Mouse (Mus musculus) T-helper 17 cell (primary cell): Measurements from ENCODE around the gene Tssc4.

Experiments
- in situ Hi-C, 2 experiments: fragments of 300-600 bp; cut with MboI, MseI; formaldehyde crosslinking; loops; 1 replicate in 1 of 2; 2 replicates in 1 of 2; pipeline ENCODE4 v1.15.1; 2025; ENCODE audit warnings: high pct_unique_total_duplicates in 2 of 2

Tssc4 gene

DNA sequence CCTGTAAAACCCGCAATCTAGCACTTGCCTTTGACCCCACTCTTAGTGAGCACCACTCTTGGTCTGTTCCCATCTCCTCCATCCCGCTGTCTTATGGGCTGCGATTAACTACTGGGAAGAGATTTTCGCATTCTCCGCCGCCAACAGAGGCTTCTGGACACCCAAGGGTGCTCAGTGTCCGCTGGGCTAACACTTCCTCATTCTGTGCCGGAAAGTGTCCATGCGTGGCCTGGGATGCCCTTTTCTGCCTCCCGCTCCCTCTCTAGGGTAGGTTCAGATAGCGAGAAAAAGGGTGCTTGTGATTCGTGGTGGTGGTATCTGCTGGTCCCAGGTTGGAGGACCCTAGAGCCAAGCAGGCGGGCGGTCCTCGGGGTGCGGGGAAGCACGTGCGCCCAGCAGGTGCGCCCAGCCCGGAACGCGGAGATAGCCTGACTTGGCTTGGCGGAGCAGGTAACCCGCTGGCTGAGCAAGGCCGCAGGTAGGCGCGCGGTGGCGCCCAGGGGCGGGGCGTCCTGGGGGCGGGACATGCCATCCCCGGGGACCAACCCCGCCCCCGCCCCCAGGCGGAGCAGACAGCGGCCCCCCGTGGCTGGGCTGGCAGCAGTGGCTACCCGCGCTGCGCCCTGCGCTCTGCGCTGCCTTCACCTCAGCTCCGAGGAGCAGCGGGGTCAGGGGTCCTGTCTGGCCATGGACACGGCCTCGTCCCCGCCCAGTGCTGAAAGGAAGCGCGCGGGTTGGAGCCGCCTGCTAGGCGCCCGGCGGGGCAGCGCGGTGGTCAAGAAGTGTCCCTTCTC, 37.8 kb downstream of the Tssc4 start:
- in situ Hi-C loops = no loop called here

- in situ Hi-C loops = no loop called here
These were observed 39.2 kb downstream of the Tssc4 start for GRCm38 (mm10) chr7:143108200-143108599.

DNA sequence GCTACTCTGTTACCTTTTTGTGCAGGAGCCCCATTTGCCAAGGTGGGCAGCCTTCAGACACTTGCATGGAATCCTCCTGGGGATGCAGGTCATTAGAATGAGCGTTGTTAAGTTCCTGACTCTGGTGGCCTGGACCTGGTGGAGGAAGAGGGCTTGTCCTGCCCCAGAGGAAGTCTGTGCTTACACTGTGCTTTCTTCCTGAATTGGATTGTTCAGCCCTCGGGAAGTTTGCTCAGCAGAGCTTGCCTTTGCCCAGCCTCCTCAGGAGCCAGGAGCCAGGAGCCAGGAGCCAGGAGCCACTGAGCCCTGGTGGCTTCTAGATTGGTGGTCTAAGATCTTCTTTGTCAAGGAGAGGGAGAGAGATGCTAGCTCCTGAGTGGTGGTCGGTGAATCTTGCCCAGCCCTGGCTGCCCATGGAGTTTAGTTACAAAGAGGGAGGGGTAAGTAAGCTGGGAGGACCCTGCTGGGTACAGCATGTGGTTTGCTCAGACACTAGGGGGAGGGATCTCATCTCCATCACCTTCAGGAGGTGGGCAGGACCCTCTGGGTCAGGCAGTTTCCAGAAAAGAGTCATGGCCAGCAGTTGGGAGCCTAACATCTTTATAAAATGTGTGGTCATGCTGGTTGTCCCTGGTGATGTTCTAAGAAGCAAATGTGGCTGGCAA, 40.1 kb downstream of the Tssc4 start:
- in situ Hi-C loops = no loop called here

DNA sequence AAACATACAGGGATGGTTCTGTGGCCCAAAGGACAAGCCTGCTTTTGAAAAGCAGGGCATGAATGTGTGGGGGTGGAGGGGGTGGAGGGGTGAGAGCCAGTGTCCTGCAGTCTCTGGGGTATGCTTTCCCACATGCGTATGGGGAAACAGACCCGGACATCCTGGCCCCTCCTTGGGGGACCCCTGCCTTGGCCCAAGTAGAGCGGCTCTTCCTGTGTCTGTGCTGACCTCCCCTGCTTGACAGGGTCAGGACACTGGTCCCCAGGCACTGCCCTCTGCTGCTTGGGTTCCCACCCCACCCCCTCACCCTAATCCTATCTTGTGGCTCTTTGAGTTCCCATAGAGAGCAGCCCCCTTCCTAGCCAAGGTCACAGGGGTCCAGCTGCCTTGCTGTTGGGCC, 40.6 kb downstream of the Tssc4 start:
- in situ Hi-C loops = no loop called here

- in situ Hi-C loops = no loop called here
These were observed 41.8 kb downstream of the Tssc4 start for GRCm38 (mm10) chr7:143110803-143111202.

- in situ Hi-C loops = no loop called here
These were observed 42.7 kb downstream of the Tssc4 start for GRCm38 (mm10) chr7:143111719-143112118.

- in situ Hi-C loops = no loop called here
These were observed 43.3 kb downstream of the Tssc4 start for GRCm38 (mm10) chr7:143112395-143112794.

- in situ Hi-C loops = no loop called here
These were observed 45.7 kb downstream of the Tssc4 start for GRCm38 (mm10) chr7:143114773-143115172.

- in situ Hi-C loops = no loop called here
These were observed 47.5 kb downstream of the Tssc4 start for GRCm38 (mm10) chr7:143116521-143116920.

GRCm38 (mm10) chr7:143119407-143119806, 50.4 kb downstream of the Tssc4 start:
- in situ Hi-C loops = no loop called here

- in situ Hi-C loops = loop anchor here in 1 of 2 experiments (10.0 kb wide), 1 partner anchor 925 kb away; the partner anchor contains the start of gene Gm10153
These were observed 50.8 kb downstream of the Tssc4 start for GRCm38 (mm10) chr7:143119826-143120225.
